Mouse (Mus musculus) midbrain, embryonic 14.5 days (tissue): Measurements from ENCODE around the gene Zcchc2. TPM values are rescaled to one million over a fixed set of nuclear protein-coding genes. Genes with fewer than 3 reads are reported as not detected.

Source experiments
- ATAC-seq: fragments of 200-750 bp; cut with Nextera tagmentation; 2 replicates; pipeline ENCODE4 v1.8.0; 2017; ENCODE audit warnings: moderate number of reproducible peaks, moderate library complexity; ENCODE audit not compliant: low FRiP score, low TSS enrichment
- DNase-seq: peaks from one replicate; pipeline ENCODE4 v3.0.0-alpha.2; 2015
- H3K27ac ChIP-seq: fragments of 300-500 bp; sonication (generic); replicated peaks from 2 replicates; pipeline ENCODE4 v1.5.1; 2014; ENCODE audit warnings: mild to moderate bottlenecking, low read depth, low read length, moderate library complexity
- H3K27me3 ChIP-seq: fragments of 300-500 bp; sonication (generic); 2 replicates; pipeline ENCODE4 v1.6.1; 2014; ENCODE audit warnings: low read length, control low read depth, mixed read lengths; ENCODE audit not compliant: control insufficient read depth, insufficient read depth
- H3K36me3 ChIP-seq: fragments of 300-500 bp; sonication (generic); 2 replicates; pipeline ENCODE4 v1.6.1; 2014; ENCODE audit warnings: low read length, control low read depth; ENCODE audit not compliant: control insufficient read depth, insufficient read depth
- H3K4me1 ChIP-seq: fragments of 300-500 bp; sonication (generic); 2 replicates; pipeline ENCODE4 v1.6.1; 2014; ENCODE audit warnings: mild to moderate bottlenecking, antibody characterized with exemption, low read length, control low read depth; ENCODE audit not compliant: control insufficient read depth, insufficient read depth
- H3K4me2 ChIP-seq: fragments of 300-500 bp; sonication (generic); 2 replicates; pipeline ENCODE4 v1.6.1; 2014; ENCODE audit warnings: mild to moderate bottlenecking, low read length, moderate library complexity
- H3K4me3 ChIP-seq: fragments of 300-500 bp; sonication (generic); replicated peaks from 2 replicates; pipeline ENCODE4 v1.5.1; 2014; ENCODE audit warnings: low read depth, low read length
- H3K9ac ChIP-seq: fragments of 300-500 bp; sonication (generic); replicated peaks from 2 replicates; pipeline ENCODE4 v1.6.1; 2014; ENCODE audit warnings: mild to moderate bottlenecking, low read length, moderate library complexity
- H3K9me3 ChIP-seq: fragments of 300-500 bp; sonication (generic); 2 replicates; pipeline ENCODE4 v1.6.1; 2016; ENCODE audit warnings: low read length, control low read depth, mixed read lengths; ENCODE audit not compliant: control insufficient read depth
- WGBS: fragments of 180-500 bp; shearing (Covaris S2); extraction: QIAGEN DNeasy Blood & Tissue Kit; methylation state at CpG from one replicate; pipeline ENCODE4 v1.1.7; 2014; 5-methylcytosine and 5-hydroxymethylcytosine counted together
- polyA plus RNA-seq: library from polyadenylated mRNA; unstranded; fragments of >200 nt; fragmentation: Nextera tagmentation; extraction: Ambion mirVana; gene quantifications from 2 replicates; pipeline ENCODE4 v1.2.1, GENCODE M21; 2014

The Zcchc2 gene
- polyA plus RNA-seq, 1 experiment from 2014 or later = 2.8 TPM

- H3K27me3 ChIP-seq = no peaks in the 10 kb centered on the region
- H3K4me1 ChIP-seq = no peaks in the 10 kb centered on the region
- H3K36me3 ChIP-seq = peaks cover 77% of the 10 kb centered on the region
- H3K27ac ChIP-seq = no peak overlapping the region
- 71% methylated on average over 6 of the region's 6 CpGs for WGBS
- ATAC-seq (no peak), DNase-seq (no peak)
- no peaks in the 10 kb centered on the region for H3K9me3 ChIP-seq
- H3K9ac ChIP-seq = no peak overlapping the region
- no peak overlapping the region for H3K4me2 ChIP-seq
- no peak overlapping the region for H3K4me3 ChIP-seq
Observed at GRCm38 (mm10) chr1:106019854-106020253, 29.6 kb downstream of the Zcchc2 start.

GRCm38 (mm10) chr1:106022998-106023397, 32.8 kb downstream of the Zcchc2 start:
- Histone ChIP-seq H3K4me1 (no peaks in the 10 kb centered on the region), H3K27me3 (no peaks in the 10 kb centered on the region), H3K4me2 (no peak overlapping the region), H3K9ac (no peak overlapping the region), H3K9me3 (no peaks in the 10 kb centered on the region), H3K27ac (no peak overlapping the region), H3K4me3 (no peak overlapping the region), H3K36me3 (peaks cover 72% of the 10 kb centered on the region)
- ATAC-seq (no peak), DNase-seq (no peak)
- 90% methylated on average over 1 of the region's 1 CpGs for WGBS

- Histone ChIP-seq H3K27me3 (no peaks in the 10 kb centered on the region), H3K9ac (no peak overlapping the region), H3K9me3 (no peaks in the 10 kb centered on the region), H3K4me2 (no peak overlapping the region), H3K36me3 (peaks cover 72% of the 10 kb centered on the region), H3K4me1 (no peaks in the 10 kb centered on the region), H3K27ac (no peak overlapping the region), H3K4me3 (no peak overlapping the region)
- 97% methylated on average over 2 of the region's 2 CpGs for WGBS
- DNase-seq (no peak), ATAC-seq (no peak)
Observed at GRCm38 (mm10) chr1:106024254-106024653, 34.0 kb downstream of the Zcchc2 start.

- Histone ChIP-seq H3K4me1 (no peaks in the 10 kb centered on the region), H3K4me3 (no peak overlapping the region), H3K9me3 (no peaks in the 10 kb centered on the region), H3K4me2 (no peak overlapping the region), H3K36me3 (peaks cover 73% of the 10 kb centered on the region), H3K27ac (no peak overlapping the region), H3K27me3 (no peaks in the 10 kb centered on the region), H3K9ac (no peak overlapping the region)
- ATAC-seq (no peak), DNase-seq (no peak)
- 90% methylated on average over 3 of the region's 3 CpGs for WGBS
Observed at GRCm38 (mm10) chr1:106024778-106025177, 34.6 kb downstream of the Zcchc2 start.

- H3K9ac ChIP-seq = no peak overlapping the region
- H3K36me3 ChIP-seq = peaks cover 59% of the 10 kb centered on the region
- DNase-seq (no peak), ATAC-seq (no peak)
- no peak overlapping the region for H3K4me2 ChIP-seq
- H3K27ac ChIP-seq = no peak overlapping the region
- H3K9me3 ChIP-seq = no peaks in the 10 kb centered on the region
- no peak overlapping the region for H3K4me3 ChIP-seq
- no peaks in the 10 kb centered on the region for H3K4me1 ChIP-seq
- H3K27me3 ChIP-seq = no peaks in the 10 kb centered on the region
- 94% methylated on average over 15 of the region's 15 CpGs for WGBS
Observed at GRCm38 (mm10) chr1:106029769-106030168, 39.6 kb downstream of the Zcchc2 start.

- ATAC-seq (no peak), DNase-seq (no peak)
- Histone ChIP-seq H3K36me3 (peaks cover 59% of the 10 kb centered on the region), H3K9ac (no peak overlapping the region), H3K4me1 (no peaks in the 10 kb centered on the region), H3K4me2 (no peak overlapping the region), H3K27me3 (no peaks in the 10 kb centered on the region), H3K4me3 (no peak overlapping the region), H3K27ac (no peak overlapping the region), H3K9me3 (no peaks in the 10 kb centered on the region)
- WGBS = 95% methylated on average over 10 of the region's 10 CpGs
Observed at GRCm38 (mm10) chr1:106030331-106030730, 40.1 kb downstream of the Zcchc2 start.

DNA sequence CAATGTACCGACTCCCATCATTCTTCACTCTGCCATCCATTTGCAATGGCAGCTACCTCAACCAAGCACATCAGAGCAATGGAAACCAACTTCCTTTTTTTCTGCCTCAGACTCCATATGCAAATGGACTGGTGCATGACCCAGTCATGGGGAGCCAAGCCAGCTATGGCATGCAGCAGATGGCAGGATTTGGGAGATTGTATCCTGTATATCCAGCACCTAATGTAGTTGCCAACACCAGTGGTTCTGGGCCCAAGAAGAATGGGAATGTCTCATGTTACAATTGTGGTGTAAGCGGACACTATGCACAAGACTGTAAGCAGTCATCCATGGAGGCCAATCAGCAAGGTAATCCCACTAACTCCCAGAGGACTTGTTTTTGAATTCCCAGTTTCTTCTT, 40.7 kb downstream of the Zcchc2 start:
- 87% methylated on average over 2 of the region's 2 CpGs for WGBS
- Histone ChIP-seq H3K36me3 (peaks cover 54% of the 10 kb centered on the region), H3K27me3 (no peaks in the 10 kb centered on the region), H3K4me3 (no peak overlapping the region), H3K27ac (no peak overlapping the region), H3K9ac (no peak overlapping the region), H3K9me3 (no peaks in the 10 kb centered on the region), H3K4me1 (no peaks in the 10 kb centered on the region), H3K4me2 (no peak overlapping the region)
- DNase-seq (no peak), ATAC-seq (no peak)

- H3K9ac ChIP-seq = no peak overlapping the region
- H3K9me3 ChIP-seq = no peaks in the 10 kb centered on the region
- H3K4me1 ChIP-seq = no peaks in the 10 kb centered on the region
- H3K27me3 ChIP-seq = no peaks in the 10 kb centered on the region
- WGBS = 69% methylated on average over 6 of the region's 6 CpGs
- no peak overlapping the region for H3K27ac ChIP-seq
- peaks cover 54% of the 10 kb centered on the region for H3K36me3 ChIP-seq
- no peak overlapping the region for H3K4me3 ChIP-seq
- no peak overlapping the region for H3K4me2 ChIP-seq
- ATAC-seq = no peak
- no peak for DNase-seq
Observed at GRCm38 (mm10) chr1:106031908-106032307, 41.7 kb downstream of the Zcchc2 start.

GRCm38 (mm10) chr1:106034776-106035175, 44.6 kb downstream of the Zcchc2 start:
- no peaks in the 10 kb centered on the region for H3K4me1 ChIP-seq
- WGBS = 67% methylated on average over 7 of the region's 7 CpGs
- H3K9me3 ChIP-seq = no peaks in the 10 kb centered on the region
- DNase-seq (no peak), ATAC-seq (no peak)
- no peak overlapping the region for H3K4me2 ChIP-seq
- peaks cover 30% of the 10 kb centered on the region for H3K36me3 ChIP-seq
- no peak overlapping the region for H3K27ac ChIP-seq
- no peak overlapping the region for H3K9ac ChIP-seq
- H3K27me3 ChIP-seq = no peaks in the 10 kb centered on the region
- H3K4me3 ChIP-seq = no peak overlapping the region
